Mouse (Mus musculus) intestine, postnatal 0 days (tissue): ENCODE measurements around the gene C130050O18Rik. TPM values are rescaled to one million over a fixed set of nuclear protein-coding genes. Genes with fewer than 3 reads are reported as not detected.

Experiments used
- ATAC-seq: fragments of 200-750 bp; cut with Nextera tagmentation; 2 replicates; pipeline ENCODE4 v1.8.0; 2017; ENCODE audit warnings: mild to moderate bottlenecking, moderate TSS enrichment, moderate library complexity
- H3K27ac ChIP-seq: fragments of 300-500 bp; sonication (generic); 2 replicates; pipeline ENCODE4 v1.5.1; 2014; ENCODE audit warnings: mild to moderate bottlenecking, low read depth, low read length, moderate library complexity
- H3K27me3 ChIP-seq: fragments of 300-500 bp; sonication (generic); replicated peaks from 2 replicates; pipeline ENCODE4 v1.6.1; 2014; ENCODE audit warnings: low read length, mixed read lengths; ENCODE audit not compliant: control insufficient read depth, insufficient read depth
- H3K36me3 ChIP-seq: fragments of 300-500 bp; sonication (generic); 2 replicates; pipeline ENCODE4 v1.6.1; 2014; ENCODE audit warnings: mild to moderate bottlenecking, moderate library complexity; ENCODE audit not compliant: control insufficient read depth, insufficient read depth
- H3K4me1 ChIP-seq: fragments of 300-500 bp; sonication (generic); replicated peaks from 2 replicates; pipeline ENCODE4 v1.6.1; 2014; ENCODE audit warnings: antibody characterized with exemption, low read length, mixed read lengths; ENCODE audit not compliant: control insufficient read depth, insufficient read depth
- H3K4me2 ChIP-seq: fragments of 300-500 bp; sonication (generic); replicated peaks from 2 replicates; pipeline ENCODE4 v1.6.1; 2014; ENCODE audit warnings: low read depth, mild to moderate bottlenecking, moderate library complexity
- H3K4me3 ChIP-seq: fragments of 300-500 bp; sonication (generic); 2 replicates; pipeline ENCODE4 v1.5.1; 2014; ENCODE audit warnings: low read depth, low read length
- H3K9ac ChIP-seq: fragments of 300-500 bp; sonication (generic); 2 replicates; pipeline ENCODE4 v1.6.1; 2014; ENCODE audit warnings: mild to moderate bottlenecking, low read depth, low read length
- H3K9me3 ChIP-seq: fragments of 300-500 bp; sonication (generic); 2 replicates; pipeline ENCODE4 v1.6.1; 2016; ENCODE audit warnings: mixed run types; ENCODE audit not compliant: control insufficient read depth
- CTCF ChIP-seq: sonication (generic); IDR thresholded peaks from 2 replicates; pipeline ENCODE4 v1.5.1; 2016; ENCODE audit warnings: low read depth, mild to moderate bottlenecking, control low read depth, antibody characterized with exemption, moderate library complexity
- WGBS: fragments of 180-500 bp; shearing (Covaris S2); extraction: QIAGEN DNeasy Blood & Tissue Kit; methylation state at CpG from one replicate; pipeline ENCODE4 v1.1.7; 2014; 5-methylcytosine and 5-hydroxymethylcytosine counted together
- microRNA counts: library from miRNA; unstranded; fragments of <30 nt; microRNA quantifications from one replicate; lab custom pipeline; 2016
- microRNA-seq: library from miRNA; unstranded; fragments of <30 nt; microRNA quantifications from one replicate; pipeline ENCODE4, GENCODE M21; 2016
- polyA plus RNA-seq: library from polyadenylated mRNA; unstranded; fragments of >200 nt; fragmentation: Nextera tagmentation; extraction: Ambion mirVana; gene quantifications from 2 replicates; pipeline ENCODE4 v1.2.1, GENCODE M21; 2015

Gene C130050O18Rik
- polyA plus RNA-seq, 1 experiment from 2014 or later: 0.76 TPM

DNA sequence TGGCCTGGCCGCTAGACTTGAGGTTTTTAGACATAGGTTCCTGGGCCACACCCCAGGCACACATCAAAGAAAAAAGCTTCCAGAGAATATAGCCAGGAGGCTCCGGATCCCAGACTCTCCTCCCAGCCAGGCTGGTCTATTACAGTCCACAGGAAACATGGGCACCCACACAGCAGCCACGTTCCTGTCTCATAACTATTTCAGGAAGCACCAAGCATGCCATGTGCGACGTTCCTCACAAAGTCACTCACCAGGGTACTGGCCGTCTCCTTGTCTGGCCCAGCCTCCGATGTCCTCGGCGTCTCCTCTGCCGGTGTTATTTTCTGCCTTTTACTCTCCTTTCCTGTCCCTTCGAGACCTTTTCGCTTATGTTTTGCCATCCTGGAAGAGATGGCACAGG is 50.1 kb downstream of the C130050O18Rik start:
- WGBS: 89% methylated on average over 12 of the region's 12 CpGs
- H3K9me3 ChIP-seq: no peaks in the 10 kb centered on the region
- ATAC-seq: no peak
- no peak overlapping the region for H3K4me3 ChIP-seq
- no peaks in the 10 kb centered on the region; the same call in 1 of the 2 replicates for H3K36me3 ChIP-seq
- no peak overlapping the region for H3K27ac ChIP-seq
- H3K4me2 ChIP-seq: no peak overlapping the region
- no peak for TF ChIP-seq CTCF
- H3K4me1 ChIP-seq: no peaks in the 10 kb centered on the region
- no peaks in the 10 kb centered on the region for H3K27me3 ChIP-seq
- H3K9ac ChIP-seq: no peak overlapping the region

DNA sequence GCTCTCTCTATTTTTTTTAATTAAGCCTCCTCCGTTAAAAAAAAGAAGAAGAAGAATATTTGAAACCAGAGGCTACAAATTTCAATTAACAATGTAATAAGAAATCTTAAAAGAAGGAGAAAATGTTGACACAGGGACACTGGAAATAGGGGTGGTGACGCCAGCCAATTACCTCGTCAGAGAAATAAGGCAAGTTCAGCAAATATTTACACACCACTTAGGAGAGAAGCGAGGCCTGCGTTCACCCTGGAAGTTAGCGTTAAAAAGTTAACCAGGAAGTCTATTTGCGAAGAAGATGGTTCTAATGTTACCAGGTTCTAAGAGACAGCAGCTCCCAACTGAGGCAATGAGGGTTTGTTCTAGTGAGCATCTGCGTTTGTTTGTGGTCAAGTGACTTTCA is 52.2 kb downstream of the C130050O18Rik start:
- Histone ChIP-seq H3K4me2 (no peak overlapping the region), H3K27me3 (no peaks in the 10 kb centered on the region), H3K4me1 (no peaks in the 10 kb centered on the region), H3K4me3 (no peak overlapping the region), H3K9me3 (no peaks in the 10 kb centered on the region), H3K36me3 (no peaks in the 10 kb centered on the region; the same call in 1 of the 2 replicates), H3K27ac (no peak overlapping the region), H3K9ac (no peak overlapping the region)
- ATAC-seq: no peak
- TF ChIP-seq CTCF: no peak
- 45% methylated on average over 8 of the region's 8 CpGs for WGBS

DNA sequence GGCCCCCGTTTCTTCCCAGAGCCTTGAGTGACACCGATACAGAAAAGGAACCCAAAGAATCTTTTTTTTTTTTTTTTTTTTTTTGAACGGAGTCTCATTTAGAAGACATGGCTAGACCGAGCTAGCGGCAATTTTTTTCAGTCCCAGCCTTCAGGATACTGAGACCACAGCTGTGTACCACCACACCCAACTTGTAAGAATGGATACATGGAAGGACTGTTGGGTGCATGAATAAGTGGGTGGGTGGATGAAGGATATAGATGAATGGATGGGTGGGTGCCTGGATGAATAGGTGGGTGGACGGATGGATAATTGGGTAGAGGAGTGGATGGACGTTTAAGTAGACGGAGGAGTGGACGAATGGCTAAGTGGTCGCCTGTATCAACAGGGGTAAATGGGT is 54.9 kb downstream of the C130050O18Rik start:
- Histone ChIP-seq H3K4me2 (peak overlapping the region; percentile 90), H3K36me3 (no peaks in the 10 kb centered on the region; the same call in 1 of the 2 replicates), H3K27me3 (no peaks in the 10 kb centered on the region), H3K4me1 (no peaks in the 10 kb centered on the region), H3K4me3 (peak overlapping the region; percentile 65), H3K9ac (peak overlapping the region; percentile 58), H3K27ac (no peak overlapping the region), H3K9me3 (no peaks in the 10 kb centered on the region)
- TF ChIP-seq CTCF: no peak
- peak; percentile 15; the same call in 1 of the 2 replicates for ATAC-seq
- WGBS: 7% methylated on average over 10 of the region's 10 CpGs

DNA sequence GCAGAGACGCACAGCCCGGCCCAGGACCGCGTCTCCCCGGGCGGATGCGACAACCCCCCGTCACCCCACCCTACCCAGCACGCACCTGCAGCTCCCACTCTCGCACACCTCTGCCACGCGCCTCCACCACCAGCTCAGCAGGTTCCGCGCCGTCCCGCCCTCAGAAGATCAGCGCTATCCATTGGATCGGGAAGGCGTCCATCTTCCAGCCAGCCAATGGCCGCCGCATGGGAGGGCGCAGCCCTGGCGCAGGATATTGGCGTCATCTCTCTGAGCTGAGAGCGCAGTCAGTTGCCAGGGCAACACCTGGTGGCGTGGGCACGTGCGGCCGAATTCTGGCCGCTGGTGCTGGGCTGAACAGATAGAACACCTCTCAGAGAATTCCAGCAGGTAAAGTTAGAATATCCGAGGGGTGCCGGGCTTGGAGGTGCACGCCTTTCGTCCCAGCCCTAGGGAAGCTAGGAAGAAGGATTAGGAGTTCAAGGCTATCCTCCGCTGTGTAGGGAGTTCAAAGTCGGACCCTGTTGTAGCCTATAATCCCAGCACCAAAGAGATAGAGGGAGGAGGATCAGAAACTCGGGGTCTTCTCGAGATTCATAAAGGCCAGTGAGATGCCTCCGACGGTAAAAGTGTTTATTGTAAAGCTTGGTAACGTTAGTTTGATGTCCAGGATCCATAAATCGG is 55.4 kb downstream of the C130050O18Rik start, which contains the start of gene 3110082I17Rik:
3110082I17Rik (minus strand) TSS at position 144 of the 684 bp plus-strand sequence.
- H3K4me3 ChIP-seq: peak within 1 kb of the TSS; percentile 65
- H3K4me2 ChIP-seq: peak within 1 kb of the TSS; percentile 90
- peak within 1 kb of the TSS; percentile 58 for H3K9ac ChIP-seq
- no peaks in the 10 kb centered on the region for H3K27me3 ChIP-seq
- WGBS: 3% methylated on average over 40 of the region's 42 CpGs
- ATAC-seq: peak; percentile 99
- no peak within 1 kb of the TSS for H3K27ac ChIP-seq
- H3K4me1 ChIP-seq: no peaks in the 10 kb centered on the region
- no peaks in the 10 kb centered on the region for H3K9me3 ChIP-seq
- TF ChIP-seq CTCF: no peak
- H3K36me3 ChIP-seq: no peaks in the 10 kb centered on the region

DNA sequence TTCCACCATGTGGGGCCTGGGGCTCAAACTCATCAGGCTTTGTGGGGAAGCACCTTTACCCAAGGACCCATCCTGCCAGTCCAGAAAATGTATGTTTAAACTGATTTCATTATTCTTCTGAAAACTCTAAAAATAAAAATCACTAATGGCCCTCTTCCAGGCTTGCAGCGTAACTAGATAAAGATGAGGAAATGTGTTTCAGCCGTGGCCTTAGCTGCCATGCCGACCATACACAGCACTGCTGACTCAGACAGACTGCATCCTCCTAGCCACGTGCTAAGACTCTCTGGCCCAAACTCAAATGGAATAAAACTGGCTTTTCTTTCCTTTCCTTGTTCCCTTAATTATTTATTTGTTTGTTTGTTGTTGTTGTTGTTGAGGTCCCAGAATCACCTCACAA is 59.8 kb downstream of the C130050O18Rik start:
- H3K27me3 ChIP-seq: no peaks in the 10 kb centered on the region
- H3K4me1 ChIP-seq: no peaks in the 10 kb centered on the region
- H3K9ac ChIP-seq: no peak overlapping the region
- ATAC-seq: no peak
- WGBS: 41% methylated on average over 4 of the region's 4 CpGs
- H3K4me3 ChIP-seq: no peak overlapping the region
- H3K9me3 ChIP-seq: no peaks in the 10 kb centered on the region
- TF ChIP-seq CTCF: no peak
- no peak overlapping the region for H3K4me2 ChIP-seq
- no peaks in the 10 kb centered on the region for H3K36me3 ChIP-seq
- no peak overlapping the region for H3K27ac ChIP-seq

MicroRNAs encoded within 50 kb of the gene (microRNA counts, 519-probe panel; counts per million panel counts)
- microRNA mmu-miR-339-3p (lab: Ali Mortazavi, UCI) (not detected), microRNA mmu-miR-339-5p (lab: Ali Mortazavi, UCI) (not detected)

Small RNA genes lying within 50 kb of the gene (microRNA-seq; reads per million reads assigned to microRNA genes)
- gene Mir339: 278 reads per million, percentile 61 among the genes with 10 or more reads in this experiment

Other genes with a start within 250 kb of the C130050O18Rik start
- gene Sun1, start 204.6 kb upstream of the C130050O18Rik start, polyA plus RNA-seq: 12.2 and 13.4 TPM in 2 replicates
- 127 and 129 TPM in 2 replicates for gene Get4, start 153.0 kb upstream of the C130050O18Rik start, polyA plus RNA-seq
- 33.4 and 33.8 TPM in 2 replicates for gene Adap1, start 79.7 kb upstream of the C130050O18Rik start, polyA plus RNA-seq
- gene Cox19, start 53.9 kb upstream of the C130050O18Rik start, polyA plus RNA-seq: 181 and 184 TPM in 2 replicates
- 15.8 and 18.1 TPM in 2 replicates for gene Cyp2w1, start 52.7 kb upstream of the C130050O18Rik start, polyA plus RNA-seq
- gene Gpr146, start 27.6 kb upstream of the C130050O18Rik start, polyA plus RNA-seq: 2.5 and 2.6 TPM in 2 replicates
- 1.1 and 1.3 TPM in 2 replicates for gene Gper1, start 17.9 kb downstream of the C130050O18Rik start, polyA plus RNA-seq
- 8.3 and 8.5 TPM in 2 replicates for gene 3110082I17Rik, start 55.2 kb downstream of the C130050O18Rik start, polyA plus RNA-seq
- 6.1 and 6.7 TPM in 2 replicates for gene Zfand2a, start 79.3 kb downstream of the C130050O18Rik start, polyA plus RNA-seq
- gene Uncx, start 138.2 kb downstream of the C130050O18Rik start, polyA plus RNA-seq: not detected in 2 replicates